Mouse (Mus musculus): Measurements from ENCODE around the gene Olfr90. TPM values are rescaled to one million over a fixed set of nuclear protein-coding genes. Genes with fewer than 3 reads are reported as not detected.

The Olfr90 gene
- polyA plus RNA-seq, 1 experiment from 2014 or later = not detected

DNA sequence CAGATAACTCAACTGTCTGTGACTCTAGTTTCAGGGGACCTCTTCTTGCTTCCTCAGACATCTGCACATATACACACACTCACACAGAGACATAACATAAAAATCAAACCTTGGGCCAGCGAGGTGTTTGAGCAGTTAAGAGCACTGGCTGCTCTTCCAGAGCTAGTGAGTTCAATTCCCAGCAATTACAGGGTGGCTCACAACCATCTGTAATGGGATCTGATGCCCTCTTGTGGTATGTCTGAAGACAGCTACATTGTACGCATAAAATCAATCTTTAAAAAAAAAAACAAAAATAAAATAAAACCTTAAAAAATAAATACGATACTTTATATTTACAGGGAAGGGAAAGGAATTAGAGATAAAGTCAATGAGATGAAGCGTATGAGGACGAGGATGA is 3.7 kb downstream of the Olfr90 start:
- Histone ChIP-seq H3K27me3 (replicated peaks; ENCODE audit: insufficient read depth, low read length) (no peaks in the 10 kb centered on the region), H3K4me1 (ENCODE audit: insufficient read depth, low read depth, low read length) (no peaks in the 10 kb centered on the region), H3K4me3 (ENCODE audit: low read depth, low read length) (no peak overlapping the region), H3K9me3 (ENCODE audit: low read length) (no peaks in the 10 kb centered on the region), H3K36me3 (ENCODE audit: insufficient read depth, low read length) (no peaks in the 10 kb centered on the region), H3K9ac (replicated peaks; ENCODE audit: low read depth) (no peak overlapping the region), H3K4me2 (replicated peaks; ENCODE audit: low read depth, low read length) (no peak overlapping the region), H3K27ac (ENCODE audit: low read length) (no peak overlapping the region)
- no peak for TF ChIP-seq EP300 (IDR thresholded peaks at IDR 0.05)
- TF ChIP-seq CTCF (IDR thresholded peaks at IDR 0.05) = peak; percentile 42
- no peak for ATAC-seq
- no peak for DNase-seq (ENCODE audit: low spot score)
- WGBS = 62% methylated on average over 5 of the region's 5 CpGs

DNA sequence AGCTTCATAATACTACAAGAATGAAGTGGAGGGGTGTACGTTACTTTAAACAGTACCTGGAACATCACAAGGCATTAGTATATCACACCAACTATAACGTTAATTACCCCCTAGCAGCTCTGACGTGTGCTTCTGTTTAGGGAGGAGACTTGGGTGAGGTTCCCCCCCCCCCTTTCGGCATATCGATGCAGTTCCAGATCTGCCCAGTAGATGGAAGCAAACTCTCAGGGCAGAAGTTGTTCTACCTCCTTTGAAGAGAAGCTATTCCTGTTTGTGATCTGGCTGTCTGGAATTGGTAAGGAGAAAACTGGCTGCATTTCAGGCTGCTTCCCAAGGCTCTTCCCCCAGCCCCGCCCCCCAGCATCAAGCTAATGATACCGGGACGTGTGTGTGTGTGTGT is 5.0 kb downstream of the Olfr90 start:
- Histone ChIP-seq H3K4me3 (ENCODE audit: low read depth, low read length) (no peak overlapping the region), H3K27me3 (replicated peaks; ENCODE audit: insufficient read depth, low read length) (no peaks in the 10 kb centered on the region), H3K9me3 (ENCODE audit: low read length) (no peaks in the 10 kb centered on the region), H3K4me1 (ENCODE audit: insufficient read depth, low read depth, low read length) (no peaks in the 10 kb centered on the region; the same call in 1 of the 2 replicates), H3K27ac (ENCODE audit: low read length) (no peak overlapping the region), H3K4me2 (replicated peaks; ENCODE audit: low read depth, low read length) (no peak overlapping the region), H3K9ac (replicated peaks; ENCODE audit: low read depth) (no peak overlapping the region), H3K36me3 (ENCODE audit: insufficient read depth, low read length) (no peaks in the 10 kb centered on the region)
- 5% methylated on average over 7 of the region's 8 CpGs for WGBS
- ATAC-seq = peak; percentile 70
- DNase-seq (ENCODE audit: low spot score) = peak; percentile 92
- TF ChIP-seq CTCF (IDR thresholded peaks at IDR 0.05) = peak; percentile 95
- TF ChIP-seq EP300 (IDR thresholded peaks at IDR 0.05) = no peak

DNA sequence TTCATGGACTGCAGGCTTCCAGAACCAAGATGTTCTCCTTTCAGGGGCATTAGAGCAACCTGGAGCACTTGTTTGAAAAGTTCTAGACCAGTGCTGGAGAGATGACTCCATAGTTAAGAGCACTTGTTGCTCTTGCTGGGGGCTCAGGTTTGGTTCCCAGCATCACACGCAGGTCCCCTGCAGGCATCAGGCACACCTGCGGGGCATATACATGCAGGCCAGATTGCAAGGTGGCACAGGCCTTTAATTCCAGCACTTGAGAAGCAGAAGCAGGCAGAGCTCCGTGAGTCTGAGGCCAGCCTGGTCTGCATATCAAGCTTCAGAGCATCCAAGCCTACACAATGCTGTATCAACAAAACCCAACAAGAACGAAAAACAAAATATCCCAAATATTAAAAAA is 6.6 kb downstream of the Olfr90 start:
- H3K4me2 ChIP-seq (replicated peaks; ENCODE audit: low read depth, low read length) = no peak overlapping the region
- no peaks in the 10 kb centered on the region; the same call in 1 of the 2 replicates for H3K4me1 ChIP-seq (ENCODE audit: insufficient read depth, low read depth, low read length)
- H3K27ac ChIP-seq (ENCODE audit: low read length) = no peak overlapping the region
- 86% methylated on average over 4 of the region's 4 CpGs for WGBS
- ATAC-seq (no peak), DNase-seq (ENCODE audit: low spot score) (no peak)
- H3K27me3 ChIP-seq (replicated peaks; ENCODE audit: insufficient read depth, low read length) = no peaks in the 10 kb centered on the region
- H3K9ac ChIP-seq (replicated peaks; ENCODE audit: low read depth) = no peak overlapping the region
- no peaks in the 10 kb centered on the region for H3K36me3 ChIP-seq (ENCODE audit: insufficient read depth, low read length)
- H3K9me3 ChIP-seq (ENCODE audit: low read length) = no peaks in the 10 kb centered on the region
- TF ChIP-seq CTCF (IDR thresholded peaks at IDR 0.05) = no peak
- no peak for TF ChIP-seq EP300 (IDR thresholded peaks at IDR 0.05)
- no peak overlapping the region for H3K4me3 ChIP-seq (ENCODE audit: low read depth, low read length)

DNA sequence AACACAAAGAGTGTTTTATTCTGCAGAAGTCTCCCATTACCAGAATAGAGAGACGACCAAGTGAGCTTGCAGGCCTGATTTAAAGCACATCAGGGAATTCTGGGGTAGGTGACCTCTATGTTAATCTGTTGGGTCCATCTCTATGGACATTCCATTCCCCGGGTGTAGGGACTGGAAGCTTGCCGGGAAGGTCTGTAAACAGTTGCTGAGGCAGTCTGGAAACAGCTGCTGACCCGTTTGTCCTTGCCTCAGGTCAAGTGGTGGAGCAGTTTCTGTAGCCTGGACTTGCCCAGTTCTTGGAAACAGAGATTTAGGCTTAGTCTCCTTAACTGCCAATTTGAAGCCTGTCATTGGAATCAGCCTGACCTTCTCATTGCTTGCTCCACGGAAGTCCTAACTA is 8.2 kb downstream of the Olfr90 start:
- WGBS = 12% methylated on average over 5 of the region's 5 CpGs

DNA sequence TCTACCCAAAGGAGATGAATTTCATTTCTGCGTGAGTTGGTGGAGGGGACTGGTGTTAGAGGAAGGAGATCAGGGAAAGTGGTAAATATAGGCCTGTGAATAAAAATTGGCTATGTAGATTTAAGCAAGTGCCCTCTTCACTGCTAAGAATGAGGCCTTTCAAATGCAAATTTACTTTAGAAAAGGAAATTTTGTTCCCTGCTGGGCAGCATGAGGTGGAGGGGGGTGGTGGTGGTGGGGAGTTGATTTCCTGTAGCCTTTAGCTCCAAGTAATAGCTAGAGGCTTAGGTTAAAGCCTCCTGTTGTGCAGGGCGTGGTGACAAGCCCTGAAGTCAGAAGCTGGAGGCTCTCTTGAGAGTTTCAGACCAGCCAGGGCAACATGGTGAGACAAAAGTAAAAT is 9.3 kb downstream of the Olfr90 start:
- TF ChIP-seq EP300 (IDR thresholded peaks at IDR 0.05) (no peak), CTCF (IDR thresholded peaks at IDR 0.05) (no peak)
- no peaks in the 10 kb centered on the region for H3K9me3 ChIP-seq (ENCODE audit: low read length)
- H3K27me3 ChIP-seq (replicated peaks; ENCODE audit: insufficient read depth, low read length) = no peaks in the 10 kb centered on the region
- H3K4me1 ChIP-seq (ENCODE audit: insufficient read depth, low read depth, low read length) = no peaks in the 10 kb centered on the region; the same call in 1 of the 2 replicates
- 30% methylated on average over 2 of the region's 2 CpGs for WGBS
- H3K4me2 ChIP-seq (replicated peaks; ENCODE audit: low read depth, low read length) = no peak overlapping the region
- H3K36me3 ChIP-seq (ENCODE audit: insufficient read depth, low read length) = no peaks in the 10 kb centered on the region
- ATAC-seq (no peak), DNase-seq (ENCODE audit: low spot score) (no peak)
- H3K9ac ChIP-seq (replicated peaks; ENCODE audit: low read depth) = no peak overlapping the region
- no peak overlapping the region for H3K27ac ChIP-seq (ENCODE audit: low read length)
- no peak overlapping the region for H3K4me3 ChIP-seq (ENCODE audit: low read depth, low read length)

More for the DNA sequence above, 8.2 kb downstream of the Olfr90 start:
- Histone ChIP-seq H3K27ac (ENCODE audit: low read length) (no peak overlapping the region), H3K4me3 (ENCODE audit: low read depth, low read length) (no peak overlapping the region), H3K9ac (replicated peaks; ENCODE audit: low read depth) (no peak overlapping the region), H3K27me3 (replicated peaks; ENCODE audit: insufficient read depth, low read length) (no peaks in the 10 kb centered on the region), H3K4me1 (ENCODE audit: insufficient read depth, low read depth, low read length) (no peaks in the 10 kb centered on the region; the same call in 1 of the 2 replicates), H3K36me3 (ENCODE audit: insufficient read depth, low read length) (no peaks in the 10 kb centered on the region), H3K9me3 (ENCODE audit: low read length) (no peaks in the 10 kb centered on the region), H3K4me2 (replicated peaks; ENCODE audit: low read depth, low read length) (no peak overlapping the region)
- peak; percentile 60 for ATAC-seq
- DNase-seq (ENCODE audit: low spot score) = peak; percentile 40
- TF ChIP-seq EP300 (IDR thresholded peaks at IDR 0.05) (no peak), CTCF (IDR thresholded peaks at IDR 0.05) (no peak)

DNA sequence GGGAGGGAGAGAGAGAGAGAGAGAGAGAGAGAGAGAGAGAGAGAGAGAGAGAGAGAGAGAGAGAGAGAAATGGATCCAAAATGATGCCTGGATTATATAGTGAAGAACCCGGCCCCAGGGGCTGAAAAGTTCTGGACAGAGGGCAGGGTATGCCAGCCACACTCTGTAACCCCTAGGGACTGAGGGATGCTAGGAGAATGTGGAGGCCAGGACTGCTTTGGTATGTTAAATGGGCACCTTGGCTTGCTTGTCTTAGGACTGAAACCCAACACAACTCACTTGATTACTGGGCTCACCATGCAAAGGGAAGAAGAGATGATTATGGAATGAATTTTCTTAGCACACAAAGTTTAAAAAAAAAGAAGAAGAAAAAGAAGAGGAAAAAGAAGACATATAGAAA is 10.1 kb downstream of the Olfr90 start:
- DNase-seq (ENCODE audit: low spot score) (no peak), ATAC-seq (no peak)
- Histone ChIP-seq H3K36me3 (ENCODE audit: insufficient read depth, low read length) (no peaks in the 10 kb centered on the region), H3K9ac (replicated peaks; ENCODE audit: low read depth) (no peak overlapping the region), H3K4me1 (ENCODE audit: insufficient read depth, low read depth, low read length) (no peaks in the 10 kb centered on the region; the same call in 1 of the 2 replicates), H3K27ac (ENCODE audit: low read length) (no peak overlapping the region), H3K4me3 (ENCODE audit: low read depth, low read length) (no peak overlapping the region), H3K4me2 (replicated peaks; ENCODE audit: low read depth, low read length) (no peak overlapping the region), H3K27me3 (replicated peaks; ENCODE audit: insufficient read depth, low read length) (no peaks in the 10 kb centered on the region), H3K9me3 (ENCODE audit: low read length) (no peaks in the 10 kb centered on the region)
- no peak for TF ChIP-seq CTCF (IDR thresholded peaks at IDR 0.05)
- no peak for TF ChIP-seq EP300 (IDR thresholded peaks at IDR 0.05)
- WGBS = 58% methylated on average over 1 of the region's 1 CpGs

DNA sequence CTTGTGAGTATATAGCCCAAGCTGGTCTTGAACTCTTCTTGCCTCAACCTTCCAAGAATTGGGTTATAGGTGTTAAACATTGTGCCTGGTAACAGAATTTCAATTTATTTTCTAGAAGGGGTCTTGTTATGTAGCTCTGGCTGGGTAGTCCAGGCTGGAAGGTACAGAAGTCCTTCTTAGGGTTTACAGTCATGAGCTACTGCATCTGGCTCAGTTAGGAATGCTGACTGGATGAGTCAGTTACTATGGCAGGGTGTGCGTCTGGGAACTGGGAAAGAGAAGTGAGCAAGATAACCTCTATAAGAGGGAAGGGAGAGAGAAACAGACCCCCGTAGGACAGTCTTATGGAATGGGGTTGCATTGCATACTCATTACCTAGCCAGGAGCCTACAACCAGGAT is 12.5 kb downstream of the Olfr90 start:
- no peak overlapping the region for H3K27ac ChIP-seq (ENCODE audit: low read length)
- no peak overlapping the region for H3K4me2 ChIP-seq (replicated peaks; ENCODE audit: low read depth, low read length)
- DNase-seq (ENCODE audit: low spot score) (no peak), ATAC-seq (no peak)
- H3K9me3 ChIP-seq (ENCODE audit: low read length) = no peaks in the 10 kb centered on the region
- no peaks in the 10 kb centered on the region; the same call in 1 of the 2 replicates for H3K4me1 ChIP-seq (ENCODE audit: insufficient read depth, low read depth, low read length)
- H3K36me3 ChIP-seq (ENCODE audit: insufficient read depth, low read length) = 0 out of 2 replicates have a peak, but pooled peaks cover 13% of the 10 kb centered on the region
- H3K4me3 ChIP-seq (ENCODE audit: low read depth, low read length) = no peak overlapping the region
- 84% methylated on average over 2 of the region's 2 CpGs for WGBS
- TF ChIP-seq EP300 (IDR thresholded peaks at IDR 0.05) = no peak
- TF ChIP-seq CTCF (IDR thresholded peaks at IDR 0.05) = no peak
- no peak overlapping the region for H3K9ac ChIP-seq (replicated peaks; ENCODE audit: low read depth)
- no peaks in the 10 kb centered on the region for H3K27me3 ChIP-seq (replicated peaks; ENCODE audit: insufficient read depth, low read length)

Measured in lung, postnatal 0 days (tissue).